Mouse (Mus musculus): ENCODE measurements around the gene Prkd1.
"Not testable (repeated sequence)": the region's sequence is repeated elsewhere in the genome, so short reads cannot be mapped to it uniquely, and the experiment has no call there.

DNA sequence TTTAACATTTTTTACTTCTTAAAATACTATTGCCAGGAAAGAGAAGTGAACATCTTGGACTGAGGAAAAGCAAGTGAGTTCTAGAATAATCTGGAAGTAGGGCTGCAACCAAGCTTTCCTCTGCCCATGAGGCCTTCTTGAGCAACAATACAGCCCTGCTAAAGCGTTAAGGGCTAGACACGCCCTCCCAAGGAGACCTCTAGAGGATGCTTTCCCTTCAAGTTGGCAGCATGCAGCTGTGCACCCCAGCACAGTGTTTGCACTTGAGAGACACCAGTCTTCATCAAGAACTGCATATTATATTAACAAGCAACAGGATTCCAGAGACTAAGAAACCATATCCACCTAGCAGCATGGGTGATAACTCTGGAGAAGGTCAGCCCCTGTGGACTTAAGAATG is 22.8 kb downstream of the Prkd1 start:
- TF ChIP-seq CTCF (conservative IDR thresholded peaks at IDR 0.05; ENCODE audit: low read length); NANOG (IDR thresholded peaks at IDR 0.05; ENCODE audit: borderline replicate concordance, low read length); POU5F1 (IDR thresholded peaks at IDR 0.05; ENCODE audit: borderline replicate concordance, low read length): not testable (repeated sequence)

Measured in E14TG2a.4 (cell line).